Mouse (Mus musculus) intestine, embryonic 14.5 days (tissue): ENCODE data around the gene Lce3b. TPM values are rescaled to one million over a fixed set of nuclear protein-coding genes. Genes with fewer than 3 reads are reported as not detected.

ENCODE experiments used
- ATAC-seq: fragments of 200-750 bp; cut with Nextera tagmentation; replicated peaks from 2 replicates; pipeline ENCODE4 v1.8.0; 2017; ENCODE audit warnings: low read depth, moderate number of reproducible peaks, moderate TSS enrichment, moderate library complexity; ENCODE audit not compliant: low FRiP score, low TSS enrichment
- DNase-seq: peaks from one replicate; pipeline ENCODE4 v3.0.0-alpha.2; 2018; ENCODE audit warnings: low spot score
- H3K27ac ChIP-seq: fragments of 300-500 bp; sonication (generic); 2 replicates; pipeline ENCODE4 v1.5.1; 2014; ENCODE audit warnings: low read depth, mild to moderate bottlenecking, control low read depth
- H3K27me3 ChIP-seq: fragments of 300-500 bp; sonication (generic); replicated peaks from 2 replicates; pipeline ENCODE4 v1.6.1; 2014; ENCODE audit warnings: low read length, control low read depth; ENCODE audit not compliant: control insufficient read depth, insufficient read depth
- H3K36me3 ChIP-seq: fragments of 300-500 bp; sonication (generic); 2 replicates; pipeline ENCODE4 v1.6.1; 2014; ENCODE audit warnings: low read length, control low read depth; ENCODE audit not compliant: control insufficient read depth, insufficient read depth
- H3K4me1 ChIP-seq: fragments of 300-500 bp; sonication (generic); replicated peaks from 2 replicates; pipeline ENCODE4 v1.6.1; 2014; ENCODE audit warnings: low read length, control low read depth, mixed read lengths; ENCODE audit not compliant: control insufficient read depth, insufficient read depth
- H3K4me2 ChIP-seq: fragments of 300-500 bp; sonication (generic); 2 replicates; pipeline ENCODE4 v1.6.1; 2014; ENCODE audit warnings: low read length
- H3K4me3 ChIP-seq: fragments of 300-500 bp; sonication (generic); 2 replicates; pipeline ENCODE4 v1.5.1; 2014; ENCODE audit warnings: low read depth, low read length, control low read depth, mixed read lengths
- H3K9ac ChIP-seq: fragments of 300-500 bp; sonication (generic); 2 replicates; pipeline ENCODE4 v1.6.1; 2014; ENCODE audit warnings: mild to moderate bottlenecking, low read length
- H3K9me3 ChIP-seq: fragments of 300-500 bp; sonication (generic); 2 replicates; pipeline ENCODE4 v1.6.1; 2016; ENCODE audit warnings: low read length, control low read depth; ENCODE audit not compliant: control insufficient read depth
- WGBS: fragments of 180-500 bp; shearing (Covaris S2); extraction: QIAGEN DNeasy Blood & Tissue Kit; methylation state at CpG from one replicate; pipeline ENCODE4 v1.1.7; 2014; 5-methylcytosine and 5-hydroxymethylcytosine counted together
- polyA plus RNA-seq: library from polyadenylated mRNA; unstranded; fragments of >200 nt; fragmentation: Nextera tagmentation; extraction: Ambion mirVana; gene quantifications from 2 replicates; pipeline ENCODE4 v1.2.1, GENCODE M21; 2014

The Lce3b gene
- not detected in 2 replicates for polyA plus RNA-seq

DNA sequence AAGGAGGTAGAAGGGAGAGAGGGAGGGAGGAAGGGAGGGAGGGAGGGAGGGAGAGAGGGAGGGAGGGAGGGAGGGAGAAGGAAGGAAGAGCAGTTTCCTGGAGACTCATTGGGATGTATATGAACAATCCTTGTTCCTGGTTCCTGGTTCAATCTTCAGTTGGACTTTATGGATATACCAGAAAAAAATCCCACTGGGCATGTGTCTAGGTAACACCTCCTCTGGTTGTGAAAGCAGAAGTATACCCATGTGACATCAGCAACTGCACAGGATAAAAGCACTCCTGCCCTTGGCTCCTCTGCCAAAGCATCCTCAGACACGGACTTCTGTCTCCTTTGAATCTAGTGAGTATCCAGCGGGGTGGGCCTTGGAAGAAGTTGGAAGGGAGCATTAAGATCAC lies at the start of gene Lce3b:
TSS of gene Lce3b (plus strand) at position 301 of the 400 bp plus-strand sequence.
- Histone ChIP-seq H3K36me3 (no peaks in the 10 kb centered on the region), H3K4me1 (no peaks in the 10 kb centered on the region), H3K9ac (no peak within 1 kb of the TSS), H3K9me3 (no peaks in the 10 kb centered on the region), H3K27me3 (no peaks in the 10 kb centered on the region), H3K4me3 (no peak within 1 kb of the TSS), H3K4me2 (no peak within 1 kb of the TSS), H3K27ac (no peak within 1 kb of the TSS)
- 56% methylated on average over 2 of the region's 2 CpGs for WGBS
- DNase-seq (no peak), ATAC-seq (no peak)

DNA sequence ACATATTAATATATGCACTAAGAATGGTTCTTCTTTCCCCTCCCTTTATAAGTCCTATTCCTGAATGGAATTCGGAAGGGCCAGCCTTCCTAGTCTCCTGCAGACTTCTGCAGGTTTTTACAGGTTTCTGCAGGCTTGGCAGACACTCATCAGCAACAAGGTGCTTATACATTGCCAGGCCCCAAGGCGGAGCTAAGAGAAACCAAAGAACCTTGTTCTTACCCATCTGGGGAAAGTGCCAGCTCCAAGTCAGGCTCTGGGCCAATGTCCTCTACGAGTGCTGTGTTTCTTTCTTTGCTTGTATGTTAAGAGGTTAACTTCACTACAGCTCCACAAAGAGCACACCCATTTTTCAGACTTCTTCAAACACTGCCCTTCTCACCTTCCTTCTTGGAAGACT lies 38.7 kb upstream of the Lce3b start:
- no peak for ATAC-seq
- H3K27ac ChIP-seq, result no peak overlapping the region

GRCm38 (mm10) chr3:92894489-92894888 lies 38.3 kb upstream of the Lce3b start:
- no peak for ATAC-seq
- Histone ChIP-seq H3K4me3 (no peak overlapping the region), H3K4me1 (no peaks in the 10 kb centered on the region), H3K9ac (no peak overlapping the region), H3K27ac (no peak overlapping the region), H3K27me3 (no peaks in the 10 kb centered on the region), H3K9me3 (no peaks in the 10 kb centered on the region), H3K4me2 (no peak overlapping the region), H3K36me3 (no peaks in the 10 kb centered on the region)
- 46% methylated on average over 1 of the region's 1 CpGs for whole genome bisulfite sequencing
- DNase-seq, result no peak

More for the DNA sequence above, 38.7 kb upstream of the Lce3b start:
- DNase-seq, result no peak
- H3K4me3 ChIP-seq, result no peak overlapping the region
- no peaks in the 10 kb centered on the region for H3K4me1 ChIP-seq
- H3K9me3 ChIP-seq, result no peaks in the 10 kb centered on the region
- H3K4me2 ChIP-seq, result no peak overlapping the region
- H3K9ac ChIP-seq, result no peak overlapping the region
- H3K27me3 ChIP-seq, result no peaks in the 10 kb centered on the region
- no peaks in the 10 kb centered on the region for H3K36me3 ChIP-seq
- 70% methylated on average over 3 of the region's 3 CpGs for WGBS

DNA sequence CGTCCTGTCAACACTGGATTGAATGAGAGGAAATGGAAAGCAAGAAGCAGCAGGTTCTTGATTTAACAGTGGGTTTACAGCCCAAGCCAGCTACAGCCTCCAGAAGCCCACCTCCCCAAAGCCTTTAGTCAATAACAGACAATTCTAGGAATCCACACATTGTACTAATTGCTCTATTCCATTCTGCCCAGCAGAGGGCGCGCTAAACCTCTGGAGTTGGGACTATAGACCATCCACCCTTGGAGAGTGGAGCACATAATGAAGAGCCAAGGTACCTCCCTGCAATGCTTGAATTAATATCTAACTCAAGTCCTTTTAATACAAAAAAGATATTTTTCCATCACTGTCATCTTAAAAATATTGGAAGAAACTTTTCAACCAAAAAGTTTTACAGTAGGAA lies 29.8 kb upstream of the Lce3b start:
- H3K4me2 ChIP-seq, result no peak overlapping the region
- no peak overlapping the region for H3K4me3 ChIP-seq
- no peak for ATAC-seq
- no peaks in the 10 kb centered on the region for H3K27me3 ChIP-seq
- H3K9ac ChIP-seq, result no peak overlapping the region
- H3K27ac ChIP-seq, result no peak overlapping the region
- DNase-seq, result peak; percentile 63
- H3K4me1 ChIP-seq, result no peaks in the 10 kb centered on the region
- no peaks in the 10 kb centered on the region for H3K36me3 ChIP-seq
- WGBS, result 28% methylated on average over 3 of the region's 3 CpGs
- no peaks in the 10 kb centered on the region for H3K9me3 ChIP-seq

DNA sequence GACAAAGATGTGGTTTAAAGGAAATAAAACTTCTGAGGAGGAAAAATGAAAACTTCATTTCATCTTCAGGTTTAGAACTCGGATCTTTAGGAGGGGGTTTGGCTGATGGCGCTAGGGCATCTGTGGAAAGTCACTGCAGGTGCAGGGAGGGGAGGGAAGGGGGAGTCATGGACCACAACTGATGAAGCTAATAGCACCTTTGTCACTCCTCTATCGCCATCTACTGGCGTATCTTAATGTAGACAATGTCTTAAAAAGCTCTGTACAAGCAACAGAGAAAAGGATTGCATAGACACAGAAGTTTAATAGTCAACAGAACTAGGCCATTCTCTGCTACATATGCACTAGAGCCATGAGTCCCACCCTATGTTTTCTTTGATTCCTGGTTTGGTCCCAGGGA lies 29.1 kb upstream of the Lce3b start:
- H3K27me3 ChIP-seq, result no peaks in the 10 kb centered on the region
- 25% methylated on average over 4 of the region's 4 CpGs for WGBS
- H3K9me3 ChIP-seq, result no peaks in the 10 kb centered on the region
- no peak overlapping the region for H3K9ac ChIP-seq
- H3K4me2 ChIP-seq, result no peak overlapping the region
- H3K36me3 ChIP-seq, result no peaks in the 10 kb centered on the region
- no peak overlapping the region for H3K4me3 ChIP-seq
- ATAC-seq (no peak), DNase-seq (no peak)
- no peak overlapping the region for H3K27ac ChIP-seq
- H3K4me1 ChIP-seq, result no peaks in the 10 kb centered on the region

DNA sequence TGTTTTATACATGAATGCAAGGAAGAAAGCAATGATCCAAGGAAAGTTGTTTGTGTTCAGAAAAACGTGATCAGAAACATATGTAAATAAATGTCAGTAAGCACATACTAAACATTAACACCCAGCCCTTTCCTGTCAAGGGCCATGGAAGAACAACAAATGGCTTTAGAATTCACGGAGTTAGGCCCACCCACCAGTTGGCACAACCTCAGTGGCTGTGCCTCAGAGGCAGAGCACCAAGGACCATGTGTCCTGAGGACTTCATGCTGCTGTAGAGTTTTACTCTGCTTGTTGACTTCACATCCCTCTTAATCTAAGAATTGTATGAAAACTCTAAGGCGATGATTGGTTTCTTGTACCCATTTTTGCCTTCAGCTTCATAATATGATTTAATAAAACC lies 27.6 kb upstream of the Lce3b start:
- H3K9ac ChIP-seq, result no peak overlapping the region
- no peaks in the 10 kb centered on the region for H3K36me3 ChIP-seq
- no peak for ATAC-seq
- no peaks in the 10 kb centered on the region for H3K27me3 ChIP-seq
- no peak overlapping the region for H3K4me3 ChIP-seq
- H3K4me1 ChIP-seq, result no peaks in the 10 kb centered on the region
- 40% methylated on average over 3 of the region's 3 CpGs for WGBS
- H3K4me2 ChIP-seq, result no peak overlapping the region
- no peaks in the 10 kb centered on the region for H3K9me3 ChIP-seq
- no peak for DNase-seq
- no peak overlapping the region for H3K27ac ChIP-seq

- Histone ChIP-seq H3K4me1 (no peaks in the 10 kb centered on the region), H3K4me2 (no peak overlapping the region), H3K27me3 (no peaks in the 10 kb centered on the region), H3K36me3 (no peaks in the 10 kb centered on the region), H3K4me3 (no peak overlapping the region), H3K27ac (no peak overlapping the region), H3K9ac (no peak overlapping the region), H3K9me3 (no peaks in the 10 kb centered on the region)
- DNase-seq (no peak), ATAC-seq (no peak)
- WGBS, result 22% methylated on average over 4 of the region's 4 CpGs
These were observed 25.2 kb upstream of the Lce3b start for GRCm38 (mm10) chr3:92907571-92907970.

DNA sequence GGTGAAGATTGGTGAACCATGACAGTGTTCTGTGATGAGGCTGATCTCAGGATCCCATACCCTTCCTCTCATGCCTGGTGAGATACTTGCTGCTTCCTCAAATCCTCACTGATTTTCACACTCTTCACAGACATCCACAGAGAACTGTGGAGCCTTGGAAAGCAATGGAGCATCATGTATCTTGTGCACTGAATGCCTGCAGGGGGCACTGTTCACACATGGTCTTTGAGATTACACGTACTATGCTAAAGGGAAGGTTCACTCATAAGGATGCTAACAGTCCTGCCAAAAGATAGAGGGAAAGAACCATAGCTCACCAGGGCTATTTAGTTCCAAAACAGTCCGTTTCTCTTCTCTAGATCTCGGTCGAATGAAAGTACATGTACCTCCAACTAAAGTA lies 12.4 kb upstream of the Lce3b start:
- Histone ChIP-seq H3K9me3 (no peaks in the 10 kb centered on the region), H3K9ac (no peak overlapping the region), H3K27ac (no peak overlapping the region), H3K27me3 (no peaks in the 10 kb centered on the region), H3K4me2 (no peak overlapping the region), H3K4me3 (no peak overlapping the region), H3K36me3 (no peaks in the 10 kb centered on the region), H3K4me1 (no peaks in the 10 kb centered on the region)
- DNase-seq (no peak), ATAC-seq (no peak)
- WGBS, result 63% methylated on average over 4 of the region's 4 CpGs

- no peaks in the 10 kb centered on the region for H3K4me1 ChIP-seq
- no peak for ATAC-seq
- H3K4me3 ChIP-seq, result no peak within 1 kb of the TSS
- DNase-seq, result no peak
- WGBS, result 74% methylated on average over 2 of the region's 2 CpGs
- no peak within 1 kb of the TSS for H3K4me2 ChIP-seq
- H3K27ac ChIP-seq, result no peak within 1 kb of the TSS
- H3K9me3 ChIP-seq, result no peaks in the 10 kb centered on the region
- no peaks in the 10 kb centered on the region for H3K27me3 ChIP-seq
- no peak within 1 kb of the TSS for H3K9ac ChIP-seq
- H3K36me3 ChIP-seq, result no peaks in the 10 kb centered on the region
These were observed 6.6 kb upstream of the Lce3b start, which contains the start of gene Lce3a for GRCm38 (mm10) chr3:92926130-92926529. Gene Lce3a (minus strand): TSS chr3:92926230.
